Mouse (Mus musculus): ENCODE data around the gene Abcc3. TPM values are rescaled to one million over a fixed set of nuclear protein-coding genes. Genes with fewer than 3 reads are reported as not detected.
A peak's percentile ranks its signal among the peaks of the same experiment; 100 is the strongest.

Abcc3 gene
- polyA plus RNA-seq, 1 experiment from 2014 or later, result 10.5 TPM

GRCm38 (mm10) chr11:94419004-94419727, 26.4 kb upstream of the Abcc3 start:
- H3K36me3 ChIP-seq (ENCODE audit: insufficient read depth, low read length), result 0 out of 2 replicates have a peak, but pooled peaks cover 7% of the 10 kb centered on the region
- no peak overlapping the region for H3K4me2 ChIP-seq (ENCODE audit: low read length)
- H3K4me1 ChIP-seq (replicated peaks; ENCODE audit: insufficient read depth, low read length), result peaks cover 9% of the 10 kb centered on the region; the same call in 1 of the 2 replicates
- WGBS, result 70% methylated on average over 10 of the region's 10 CpGs
- ATAC-seq (replicated peaks; ENCODE audit: low FRiP score, low read depth) (no peak), DNase-seq (ENCODE audit: low spot score) (no peak)
- no peaks in the 10 kb centered on the region for H3K9me3 ChIP-seq (replicated peaks; ENCODE audit: low read length)
- H3K27ac ChIP-seq, result no peak overlapping the region
- TF ChIP-seq CTCF (IDR thresholded peaks at IDR 0.05; ENCODE audit: low read depth), result no peak
- H3K9ac ChIP-seq (ENCODE audit: low read depth, low read length), result no peak overlapping the region
- H3K27me3 ChIP-seq (ENCODE audit: insufficient read depth, low read length), result no peaks in the 10 kb centered on the region
- H3K4me3 ChIP-seq (replicated peaks; ENCODE audit: low read depth, low read length), result no peak overlapping the region

GRCm38 (mm10) chr11:94414042-94414441, 21.2 kb upstream of the Abcc3 start:
- H3K27ac ChIP-seq, result no peak overlapping the region
- no peak overlapping the region for H3K9ac ChIP-seq (ENCODE audit: low read depth, low read length)
- no peaks in the 10 kb centered on the region for H3K27me3 ChIP-seq (ENCODE audit: insufficient read depth, low read length)
- DNase-seq (ENCODE audit: low spot score) (no peak), ATAC-seq (replicated peaks; ENCODE audit: low FRiP score, low read depth) (0 out of 2 replicates have a peak, but pooled peaks have one; percentile 11)
- TF ChIP-seq CTCF (IDR thresholded peaks at IDR 0.05; ENCODE audit: low read depth), result no peak
- 0 out of 2 replicates have a peak, but pooled peaks cover 7% of the 10 kb centered on the region for H3K36me3 ChIP-seq (ENCODE audit: insufficient read depth, low read length)
- H3K4me3 ChIP-seq (replicated peaks; ENCODE audit: low read depth, low read length), result no peak overlapping the region
- no peak overlapping the region for H3K4me2 ChIP-seq (ENCODE audit: low read length)
- WGBS, result 59% methylated on average over 4 of the region's 4 CpGs
- peaks cover 14% of the 10 kb centered on the region; the same call in 1 of the 2 replicates for H3K4me1 ChIP-seq (replicated peaks; ENCODE audit: insufficient read depth, low read length)
- no peaks in the 10 kb centered on the region for H3K9me3 ChIP-seq (replicated peaks; ENCODE audit: low read length)

GRCm38 (mm10) chr11:94413516-94413915, 20.7 kb upstream of the Abcc3 start:
- Histone ChIP-seq H3K4me3 (replicated peaks; ENCODE audit: low read depth, low read length) (no peak overlapping the region), H3K4me2 (ENCODE audit: low read length) (no peak overlapping the region), H3K27ac (no peak overlapping the region), H3K9me3 (replicated peaks; ENCODE audit: low read length) (no peaks in the 10 kb centered on the region), H3K27me3 (ENCODE audit: insufficient read depth, low read length) (no peaks in the 10 kb centered on the region), H3K4me1 (replicated peaks; ENCODE audit: insufficient read depth, low read length) (peaks cover 14% of the 10 kb centered on the region; the same call in 1 of the 2 replicates), H3K36me3 (ENCODE audit: insufficient read depth, low read length) (0 out of 2 replicates have a peak, but pooled peaks cover 7% of the 10 kb centered on the region), H3K9ac (ENCODE audit: low read depth, low read length) (no peak overlapping the region)
- no peak for TF ChIP-seq CTCF (IDR thresholded peaks at IDR 0.05; ENCODE audit: low read depth)
- no peak for ATAC-seq (replicated peaks; ENCODE audit: low FRiP score, low read depth)
- DNase-seq (ENCODE audit: low spot score), result no peak
- 40% methylated on average over 8 of the region's 8 CpGs for WGBS

GRCm38 (mm10) chr11:94412998-94413469, 20.2 kb upstream of the Abcc3 start:
- Histone ChIP-seq H3K27me3 (ENCODE audit: insufficient read depth, low read length) (no peaks in the 10 kb centered on the region), H3K4me1 (replicated peaks; ENCODE audit: insufficient read depth, low read length) (peaks cover 14% of the 10 kb centered on the region; the same call in 1 of the 2 replicates), H3K27ac (no peak overlapping the region), H3K9ac (ENCODE audit: low read depth, low read length) (no peak overlapping the region), H3K36me3 (ENCODE audit: insufficient read depth, low read length) (0 out of 2 replicates have a peak, but pooled peaks cover 7% of the 10 kb centered on the region), H3K4me3 (replicated peaks; ENCODE audit: low read depth, low read length) (no peak overlapping the region), H3K9me3 (replicated peaks; ENCODE audit: low read length) (no peaks in the 10 kb centered on the region), H3K4me2 (ENCODE audit: low read length) (no peak overlapping the region)
- DNase-seq (ENCODE audit: low spot score), result no peak
- 39% methylated on average over 10 of the region's 10 CpGs for WGBS
- no peak for TF ChIP-seq CTCF (IDR thresholded peaks at IDR 0.05; ENCODE audit: low read depth)
- ATAC-seq (replicated peaks; ENCODE audit: low FRiP score, low read depth), result no peak

- Histone ChIP-seq H3K9ac (ENCODE audit: low read depth, low read length) (no peak overlapping the region), H3K4me2 (ENCODE audit: low read length) (no peak overlapping the region), H3K4me1 (replicated peaks; ENCODE audit: insufficient read depth, low read length) (peaks cover 14% of the 10 kb centered on the region; the same call in 1 of the 2 replicates), H3K4me3 (replicated peaks; ENCODE audit: low read depth, low read length) (no peak overlapping the region), H3K36me3 (ENCODE audit: insufficient read depth, low read length) (0 out of 2 replicates have a peak, but pooled peaks cover 7% of the 10 kb centered on the region), H3K9me3 (replicated peaks; ENCODE audit: low read length) (no peaks in the 10 kb centered on the region), H3K27ac (no peak overlapping the region), H3K27me3 (ENCODE audit: insufficient read depth, low read length) (no peaks in the 10 kb centered on the region)
- TF ChIP-seq CTCF (IDR thresholded peaks at IDR 0.05; ENCODE audit: low read depth), result no peak
- ATAC-seq (replicated peaks; ENCODE audit: low FRiP score, low read depth) (no peak), DNase-seq (ENCODE audit: low spot score) (no peak)
- WGBS, result 44% methylated on average over 2 of the region's 2 CpGs
Observed at GRCm38 (mm10) chr11:94412562-94412961, 19.8 kb upstream of the Abcc3 start.

GRCm38 (mm10) chr11:94407803-94408321, 15.1 kb upstream of the Abcc3 start:
- Histone ChIP-seq H3K4me2 (ENCODE audit: low read length) (no peak overlapping the region), H3K9me3 (replicated peaks; ENCODE audit: low read length) (no peaks in the 10 kb centered on the region), H3K27me3 (ENCODE audit: insufficient read depth, low read length) (no peaks in the 10 kb centered on the region), H3K36me3 (ENCODE audit: insufficient read depth, low read length) (no peaks in the 10 kb centered on the region), H3K27ac (no peak overlapping the region), H3K4me3 (replicated peaks; ENCODE audit: low read depth, low read length) (no peak overlapping the region), H3K4me1 (replicated peaks; ENCODE audit: insufficient read depth, low read length) (peaks cover 16% of the 10 kb centered on the region), H3K9ac (ENCODE audit: low read depth, low read length) (no peak overlapping the region)
- 36% methylated on average over 11 of the region's 11 CpGs for WGBS
- ATAC-seq (replicated peaks; ENCODE audit: low FRiP score, low read depth) (no peak), DNase-seq (ENCODE audit: low spot score) (no peak)
- TF ChIP-seq CTCF (IDR thresholded peaks at IDR 0.05; ENCODE audit: low read depth), result no peak

Measured in kidney, postnatal 0 days (tissue).